Mouse (Mus musculus) stomach, embryonic 14.5 days (tissue): ENCODE measurements around the gene Chuk. TPM values are rescaled to one million over a fixed set of nuclear protein-coding genes. Genes with fewer than 3 reads are reported as not detected.
A peak's percentile ranks its signal among the peaks of the same experiment; 100 is the strongest.

Experiments used
- ATAC-seq: fragments of 200-750 bp; cut with Nextera tagmentation; 2 replicates; pipeline ENCODE4 v1.8.0; 2017; ENCODE audit warnings: low read depth, moderate TSS enrichment; ENCODE audit not compliant: insufficient number of reproducible peaks, insufficient read depth, low FRiP score
- H3K27ac ChIP-seq: fragments of 300-500 bp; sonication (generic); 2 replicates; pipeline ENCODE4 v1.5.1; 2014; ENCODE audit warnings: mild to moderate bottlenecking, low read length, moderate library complexity, mixed read lengths
- H3K27me3 ChIP-seq: fragments of 300-500 bp; sonication (generic); 2 replicates; pipeline ENCODE4 v1.6.1; 2014; ENCODE audit warnings: low read length, control low read depth, mixed read lengths; ENCODE audit not compliant: control insufficient read depth, insufficient read depth
- H3K36me3 ChIP-seq: fragments of 300-500 bp; sonication (generic); 2 replicates; pipeline ENCODE4 v1.6.1; 2014; ENCODE audit warnings: mild to moderate bottlenecking, control low read depth, low read length, moderate library complexity, mixed read lengths; ENCODE audit not compliant: control insufficient read depth, insufficient read depth
- H3K4me1 ChIP-seq: fragments of 300-500 bp; sonication (generic); 2 replicates; pipeline ENCODE4 v1.6.1; 2014; ENCODE audit warnings: low read length, control low read depth, mixed read lengths; ENCODE audit not compliant: control insufficient read depth, insufficient read depth
- H3K4me2 ChIP-seq: fragments of 300-500 bp; sonication (generic); replicated peaks from 2 replicates; pipeline ENCODE4 v1.6.1; 2014; ENCODE audit warnings: low read depth, low read length, control low read depth
- H3K4me3 ChIP-seq: fragments of 300-500 bp; sonication (generic); 2 replicates; pipeline ENCODE4 v1.5.1; 2014; ENCODE audit warnings: low read depth, low read length, control low read depth
- H3K9ac ChIP-seq: fragments of 300-500 bp; sonication (generic); replicated peaks from 2 replicates; pipeline ENCODE4 v1.6.1; 2014; ENCODE audit warnings: low read depth, mild to moderate bottlenecking, control low read depth, low read length, moderate library complexity, mixed read lengths
- H3K9me3 ChIP-seq: fragments of 300-500 bp; sonication (generic); 2 replicates; pipeline ENCODE4 v1.6.1; 2016; ENCODE audit warnings: low read depth, low read length, control low read depth; ENCODE audit not compliant: control insufficient read depth
- WGBS: fragments of 180-500 bp; shearing (Covaris S2); extraction: QIAGEN DNeasy Blood & Tissue Kit; methylation state at CpG from one replicate; pipeline ENCODE4 v1.1.7; 2014; 5-methylcytosine and 5-hydroxymethylcytosine counted together
- polyA plus RNA-seq: library from polyadenylated mRNA; unstranded; fragments of >200 nt; fragmentation: Nextera tagmentation; extraction: Ambion mirVana; gene quantifications from 2 replicates; pipeline ENCODE4 v1.2.1, GENCODE M21; 2014

The Chuk gene
- polyA plus RNA-seq, 1 experiment from 2014 or later: 44.8 TPM

- Histone ChIP-seq H3K4me2 (no peak overlapping the region), H3K9ac (no peak overlapping the region), H3K36me3 (peaks cover 4% of the 10 kb centered on the region), H3K4me3 (no peak overlapping the region), H3K27ac (no peak overlapping the region), H3K4me1 (no peaks in the 10 kb centered on the region), H3K27me3 (no peaks in the 10 kb centered on the region), H3K9me3 (no peaks in the 10 kb centered on the region)
- ATAC-seq: no peak
- WGBS: 82% methylated on average over 3 of the region's 3 CpGs
These were observed 61.4 kb downstream of the Chuk start for GRCm38 (mm10) chr19:44045847-44046246.

GRCm38 (mm10) chr19:44042121-44042520 lies 65.2 kb downstream of the Chuk start:
- WGBS: 88% methylated on average over 5 of the region's 5 CpGs
- Histone ChIP-seq H3K36me3 (peaks cover 25% of the 10 kb centered on the region), H3K27ac (no peak overlapping the region), H3K4me2 (no peak overlapping the region), H3K27me3 (no peaks in the 10 kb centered on the region), H3K4me1 (no peaks in the 10 kb centered on the region), H3K9ac (no peak overlapping the region), H3K9me3 (no peaks in the 10 kb centered on the region), H3K4me3 (no peak overlapping the region)
- ATAC-seq: no peak

- H3K4me1 ChIP-seq: no peaks in the 10 kb centered on the region
- no peaks in the 10 kb centered on the region for H3K9me3 ChIP-seq
- no peak overlapping the region for H3K27ac ChIP-seq
- WGBS: 91% methylated on average over 5 of the region's 5 CpGs
- no peak for ATAC-seq
- no peak overlapping the region for H3K4me2 ChIP-seq
- peaks cover 9% of the 10 kb centered on the region for H3K36me3 ChIP-seq
- H3K4me3 ChIP-seq: no peak overlapping the region
- H3K9ac ChIP-seq: no peak overlapping the region
- H3K27me3 ChIP-seq: no peaks in the 10 kb centered on the region
These were observed 73.9 kb downstream of the Chuk start for GRCm38 (mm10) chr19:44033396-44033795.

GRCm38 (mm10) chr19:44032046-44032744 lies 75.1 kb downstream of the Chuk start:
- H3K27ac ChIP-seq: no peak overlapping the region
- no peak overlapping the region for H3K4me3 ChIP-seq
- H3K9ac ChIP-seq: no peak overlapping the region
- H3K4me1 ChIP-seq: no peaks in the 10 kb centered on the region
- H3K36me3 ChIP-seq: no peaks in the 10 kb centered on the region; the same call in 1 of the 2 replicates
- H3K4me2 ChIP-seq: no peak overlapping the region
- H3K9me3 ChIP-seq: no peaks in the 10 kb centered on the region
- ATAC-seq: no peak
- H3K27me3 ChIP-seq: no peaks in the 10 kb centered on the region
- 86% methylated on average over 11 of the region's 11 CpGs for WGBS

GRCm38 (mm10) chr19:44030024-44030423 lies 77.3 kb downstream of the Chuk start:
- no peak overlapping the region for H3K27ac ChIP-seq
- no peaks in the 10 kb centered on the region for H3K36me3 ChIP-seq
- H3K4me3 ChIP-seq: no peak overlapping the region
- H3K4me2 ChIP-seq: no peak overlapping the region
- H3K27me3 ChIP-seq: no peaks in the 10 kb centered on the region
- 82% methylated on average over 5 of the region's 5 CpGs for WGBS
- no peaks in the 10 kb centered on the region for H3K9me3 ChIP-seq
- peak; percentile 71; the same call in 1 of the 2 replicates for ATAC-seq
- no peaks in the 10 kb centered on the region for H3K4me1 ChIP-seq
- H3K9ac ChIP-seq: no peak overlapping the region

GRCm38 (mm10) chr19:44028972-44029371 lies 78.3 kb downstream of the Chuk start, which contains the start of gene Cyp2c23:
Gene Cyp2c23 (minus strand): TSS chr19:44029208.
- Histone ChIP-seq H3K9ac (no peak within 1 kb of the TSS), H3K4me1 (no peaks in the 10 kb centered on the region), H3K4me2 (no peak within 1 kb of the TSS), H3K36me3 (no peaks in the 10 kb centered on the region), H3K27ac (no peak within 1 kb of the TSS), H3K9me3 (no peaks in the 10 kb centered on the region), H3K27me3 (no peaks in the 10 kb centered on the region), H3K4me3 (no peak within 1 kb of the TSS)
- no peak for ATAC-seq
- WGBS: 64% methylated on average over 8 of the region's 8 CpGs

GRCm38 (mm10) chr19:44026956-44027530 lies 80.2 kb downstream of the Chuk start:
- Histone ChIP-seq H3K4me2 (no peak overlapping the region), H3K27me3 (no peaks in the 10 kb centered on the region), H3K4me3 (no peak overlapping the region), H3K27ac (no peak overlapping the region), H3K4me1 (no peaks in the 10 kb centered on the region), H3K36me3 (no peaks in the 10 kb centered on the region), H3K9me3 (no peaks in the 10 kb centered on the region), H3K9ac (no peak overlapping the region)
- WGBS: 61% methylated on average over 8 of the region's 8 CpGs
- no peak for ATAC-seq

GRCm38 (mm10) chr19:44024921-44025585 lies 82.2 kb downstream of the Chuk start:
- WGBS: 85% methylated on average over 13 of the region's 13 CpGs
- Histone ChIP-seq H3K36me3 (no peaks in the 10 kb centered on the region), H3K4me2 (no peak overlapping the region), H3K9ac (no peak overlapping the region), H3K9me3 (no peaks in the 10 kb centered on the region), H3K4me1 (no peaks in the 10 kb centered on the region), H3K4me3 (no peak overlapping the region), H3K27ac (no peak overlapping the region), H3K27me3 (no peaks in the 10 kb centered on the region)
- ATAC-seq: no peak
